Mouse (Mus musculus): ENCODE results near the gene Stra8. TPM values are rescaled to one million over a fixed set of nuclear protein-coding genes. Genes with fewer than 3 reads are reported as not detected.

The Stra8 gene
- total RNA-seq (2014; rRNA removed) (not detected in 2 replicates), polyA plus RNA-seq (2015; fragmentation: Nextera tagmentation; extraction: Ambion mirVana) (not detected in 2 replicates)

- H3K4me1 ChIP-seq (ENCODE audit: insufficient read depth, low read length): no peaks in the 10 kb centered on the region
- H3K36me3 ChIP-seq (ENCODE audit: insufficient read depth, low read length): no peaks in the 10 kb centered on the region
- DNase-seq (ENCODE audit: low spot score): no peak
- no peak within 1 kb of the TSS for H3K9ac ChIP-seq (replicated peaks; ENCODE audit: low read length, poor library complexity, severe bottlenecking)
- H3K27ac ChIP-seq (ENCODE audit: low read depth, low read length): no peak within 1 kb of the TSS
- H3K4me3 ChIP-seq (ENCODE audit: low read depth, low read length): no peak within 1 kb of the TSS
- H3K27me3 ChIP-seq (ENCODE audit: insufficient read depth, low read length): no peaks in the 10 kb centered on the region
- no peak for TF ChIP-seq CTCF (IDR thresholded peaks at IDR 0.05)
- H3K4me2 ChIP-seq (ENCODE audit: low read depth, low read length, poor library complexity, severe bottlenecking): no peak within 1 kb of the TSS
- ATAC-seq (ENCODE audit: low FRiP score): no peak
- WGBS: 59% methylated on average over 10 of the region's 10 CpGs
- H3K9me3 ChIP-seq (ENCODE audit: low read length): no peaks in the 10 kb centered on the region
These were observed at the start of gene Stra8 for GRCm38 (mm10) chr6:34919956-34920355. Stra8 (plus strand) TSS chr6:34920163.

- Histone ChIP-seq H3K9ac (replicated peaks; ENCODE audit: low read length, poor library complexity, severe bottlenecking) (no peak overlapping the region), H3K27me3 (ENCODE audit: insufficient read depth, low read length) (no peaks in the 10 kb centered on the region), H3K4me1 (ENCODE audit: insufficient read depth, low read length) (no peaks in the 10 kb centered on the region), H3K36me3 (ENCODE audit: insufficient read depth, low read length) (no peaks in the 10 kb centered on the region), H3K9me3 (ENCODE audit: low read length) (no peaks in the 10 kb centered on the region), H3K4me2 (ENCODE audit: low read depth, low read length, poor library complexity, severe bottlenecking) (no peak overlapping the region), H3K27ac (ENCODE audit: low read depth, low read length) (no peak overlapping the region), H3K4me3 (ENCODE audit: low read depth, low read length) (no peak overlapping the region)
- 73% methylated on average over 5 of the region's 5 CpGs for WGBS
- no peak for DNase-seq (ENCODE audit: low spot score)
- no peak for ATAC-seq (ENCODE audit: low FRiP score)
- no peak for TF ChIP-seq CTCF (IDR thresholded peaks at IDR 0.05)
These were observed 49.2 kb upstream of the Stra8 start for GRCm38 (mm10) chr6:34870724-34871123.

GRCm38 (mm10) chr6:34871929-34872328 lies 48.0 kb upstream of the Stra8 start:
- Histone ChIP-seq H3K9me3 (ENCODE audit: low read length) (no peaks in the 10 kb centered on the region), H3K4me1 (ENCODE audit: insufficient read depth, low read length) (peaks cover 3% of the 10 kb centered on the region; the same call in 1 of the 2 replicates), H3K36me3 (ENCODE audit: insufficient read depth, low read length) (no peaks in the 10 kb centered on the region), H3K27me3 (ENCODE audit: insufficient read depth, low read length) (no peaks in the 10 kb centered on the region), H3K4me2 (ENCODE audit: low read depth, low read length, poor library complexity, severe bottlenecking) (no peak overlapping the region), H3K9ac (replicated peaks; ENCODE audit: low read length, poor library complexity, severe bottlenecking) (no peak overlapping the region), H3K4me3 (ENCODE audit: low read depth, low read length) (no peak overlapping the region), H3K27ac (ENCODE audit: low read depth, low read length) (no peak overlapping the region)
- 87% methylated on average over 7 of the region's 7 CpGs for WGBS
- ATAC-seq (ENCODE audit: low FRiP score) (no peak), DNase-seq (ENCODE audit: low spot score) (no peak)
- no peak for TF ChIP-seq CTCF (IDR thresholded peaks at IDR 0.05)

GRCm38 (mm10) chr6:34872871-34873270 lies 47.1 kb upstream of the Stra8 start:
- peaks cover 5% of the 10 kb centered on the region; the same call in 1 of the 2 replicates for H3K4me1 ChIP-seq (ENCODE audit: insufficient read depth, low read length)
- ATAC-seq (ENCODE audit: low FRiP score) (no peak), DNase-seq (ENCODE audit: low spot score) (no peak)
- no peaks in the 10 kb centered on the region for H3K36me3 ChIP-seq (ENCODE audit: insufficient read depth, low read length)
- no peaks in the 10 kb centered on the region for H3K9me3 ChIP-seq (ENCODE audit: low read length)
- no peaks in the 10 kb centered on the region for H3K27me3 ChIP-seq (ENCODE audit: insufficient read depth, low read length)
- H3K4me2 ChIP-seq (ENCODE audit: low read depth, low read length, poor library complexity, severe bottlenecking): no peak overlapping the region
- WGBS: 89% methylated on average over 10 of the region's 10 CpGs
- no peak for TF ChIP-seq CTCF (IDR thresholded peaks at IDR 0.05)
- no peak overlapping the region for H3K27ac ChIP-seq (ENCODE audit: low read depth, low read length)
- no peak overlapping the region for H3K4me3 ChIP-seq (ENCODE audit: low read depth, low read length)
- H3K9ac ChIP-seq (replicated peaks; ENCODE audit: low read length, poor library complexity, severe bottlenecking): no peak overlapping the region

- no peaks in the 10 kb centered on the region for H3K9me3 ChIP-seq (ENCODE audit: low read length)
- no peak for ATAC-seq (ENCODE audit: low FRiP score)
- no peak overlapping the region; the same call in 1 of the 2 replicates for H3K9ac ChIP-seq (replicated peaks; ENCODE audit: low read length, poor library complexity, severe bottlenecking)
- no peak overlapping the region for H3K27ac ChIP-seq (ENCODE audit: low read depth, low read length)
- H3K4me1 ChIP-seq (ENCODE audit: insufficient read depth, low read length): peaks cover 9% of the 10 kb centered on the region; the same call in 1 of the 2 replicates
- H3K27me3 ChIP-seq (ENCODE audit: insufficient read depth, low read length): no peaks in the 10 kb centered on the region
- DNase-seq (ENCODE audit: low spot score): peak; percentile 21
- no peak overlapping the region for H3K4me2 ChIP-seq (ENCODE audit: low read depth, low read length, poor library complexity, severe bottlenecking)
- no peak overlapping the region for H3K4me3 ChIP-seq (ENCODE audit: low read depth, low read length)
- TF ChIP-seq CTCF (IDR thresholded peaks at IDR 0.05): no peak
- WGBS: 75% methylated on average over 21 of the region's 21 CpGs
- no peaks in the 10 kb centered on the region for H3K36me3 ChIP-seq (ENCODE audit: insufficient read depth, low read length)
These were observed 45.7 kb upstream of the Stra8 start for GRCm38 (mm10) chr6:34874101-34874921.

GRCm38 (mm10) chr6:34875268-34875761 lies 44.6 kb upstream of the Stra8 start:
- Histone ChIP-seq H3K4me1 (ENCODE audit: insufficient read depth, low read length) (peaks cover 9% of the 10 kb centered on the region; the same call in 1 of the 2 replicates), H3K27me3 (ENCODE audit: insufficient read depth, low read length) (no peaks in the 10 kb centered on the region), H3K4me3 (ENCODE audit: low read depth, low read length) (no peak overlapping the region), H3K36me3 (ENCODE audit: insufficient read depth, low read length) (no peaks in the 10 kb centered on the region), H3K27ac (ENCODE audit: low read depth, low read length) (no peak overlapping the region), H3K4me2 (ENCODE audit: low read depth, low read length, poor library complexity, severe bottlenecking) (no peak overlapping the region), H3K9me3 (ENCODE audit: low read length) (no peaks in the 10 kb centered on the region), H3K9ac (replicated peaks; ENCODE audit: low read length, poor library complexity, severe bottlenecking) (no peak overlapping the region)
- ATAC-seq (ENCODE audit: low FRiP score) (no peak), DNase-seq (ENCODE audit: low spot score) (no peak)
- TF ChIP-seq CTCF (IDR thresholded peaks at IDR 0.05): no peak
- WGBS: 90% methylated on average over 15 of the region's 15 CpGs
